Mouse (Mus musculus): ENCODE results near the gene Ly75.

Gene Ly75

DNA sequence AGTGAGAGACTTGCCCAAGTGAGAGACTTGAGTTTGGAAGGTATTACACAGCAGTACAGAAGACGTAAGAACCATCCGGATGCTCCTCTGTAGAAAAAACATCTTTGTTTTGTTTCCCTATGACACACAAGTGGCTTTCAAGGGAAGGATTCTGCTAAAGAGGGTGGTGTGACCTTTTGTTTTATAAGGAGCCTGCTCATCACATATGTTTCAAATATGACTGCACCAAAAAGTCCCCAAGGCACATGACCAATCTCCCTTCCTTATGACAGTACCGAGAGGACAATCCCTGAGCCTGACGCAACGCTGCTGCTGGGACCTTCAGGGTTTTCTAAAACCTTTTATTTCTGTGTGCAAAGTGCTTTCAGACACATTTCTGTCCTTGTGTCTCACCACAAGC lies 12.9 kb downstream of the Ly75 start:
- DNase-seq, result no peak

GRCm38 (mm10) chr2:60369454-60369853 lies 13.6 kb downstream of the Ly75 start:
- no peak for DNase-seq

DNA sequence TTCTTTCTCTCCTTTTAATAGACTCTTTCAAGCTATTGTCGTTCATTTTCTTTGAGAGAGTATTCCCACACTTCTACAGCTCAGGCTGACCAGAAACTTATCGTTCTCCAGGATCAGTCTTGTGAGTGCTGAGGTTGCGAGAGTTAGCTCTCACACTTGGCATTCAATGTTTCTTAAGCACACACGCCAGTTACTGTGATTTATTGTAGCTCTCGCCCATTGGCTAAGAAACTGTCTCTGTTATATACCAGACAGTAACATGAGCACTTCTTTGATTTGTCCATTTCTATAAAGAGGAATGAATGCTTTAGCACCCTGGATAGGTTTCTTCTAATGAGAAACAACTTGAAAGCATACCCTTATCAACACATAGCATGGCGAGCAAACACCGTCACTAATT lies 15.2 kb downstream of the Ly75 start:
- DNase-seq, result no peak

GRCm38 (mm10) chr2:60367204-60367603 lies 15.9 kb downstream of the Ly75 start:
- no peak for DNase-seq

GRCm38 (mm10) chr2:60365820-60366610 lies 17.1 kb downstream of the Ly75 start:
- no peak for DNase-seq

DNA sequence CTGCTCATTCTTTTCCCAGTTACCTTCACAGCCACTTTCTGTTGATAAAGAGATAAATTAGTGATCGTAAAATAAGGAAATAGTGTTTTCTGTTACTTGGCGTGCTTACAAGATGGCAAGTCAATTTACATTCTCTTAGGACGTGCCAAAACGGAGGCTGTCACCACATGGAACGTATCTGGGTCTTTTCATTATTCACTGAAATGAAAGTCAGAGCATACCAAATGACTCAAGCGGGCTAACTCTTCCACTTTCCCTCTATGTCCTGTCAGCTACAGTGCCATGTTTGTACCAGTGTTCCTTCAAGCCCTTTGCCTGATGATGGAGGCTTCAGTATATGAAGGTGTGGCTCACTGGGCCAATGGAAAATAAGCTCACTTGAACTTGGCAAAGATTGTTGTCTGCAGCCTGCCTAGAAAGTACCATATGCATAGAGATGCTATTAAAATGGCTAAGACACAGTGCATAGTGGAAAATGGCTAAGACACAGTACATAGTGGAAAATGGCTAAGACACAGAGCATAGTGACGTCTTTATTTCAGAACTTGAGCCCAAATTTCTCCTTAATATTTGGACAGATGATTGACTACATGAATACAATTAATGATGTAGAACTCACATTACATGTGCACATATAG lies 17.8 kb downstream of the Ly75 start:
- no peak for DNase-seq

DNA sequence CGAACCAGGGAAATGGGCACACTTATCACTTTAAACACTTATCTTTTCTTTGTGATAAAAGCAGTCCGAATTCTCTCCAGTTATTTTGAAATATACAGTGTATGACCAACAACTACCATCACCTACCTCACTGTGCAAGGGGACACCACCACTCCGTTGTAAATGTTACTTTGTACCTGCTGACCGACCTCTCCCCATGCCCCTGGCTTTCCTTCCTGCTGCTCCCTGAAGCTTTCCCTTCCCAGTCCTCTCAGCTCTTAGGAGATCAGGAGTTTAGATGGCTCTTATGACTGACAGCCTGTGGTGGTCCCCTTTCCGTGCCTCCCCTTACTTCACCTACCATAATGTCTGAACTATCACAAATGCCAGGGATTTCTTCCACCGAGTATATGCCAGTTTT lies 21.0 kb downstream of the Ly75 start:
- DNase-seq, result no peak

DNA sequence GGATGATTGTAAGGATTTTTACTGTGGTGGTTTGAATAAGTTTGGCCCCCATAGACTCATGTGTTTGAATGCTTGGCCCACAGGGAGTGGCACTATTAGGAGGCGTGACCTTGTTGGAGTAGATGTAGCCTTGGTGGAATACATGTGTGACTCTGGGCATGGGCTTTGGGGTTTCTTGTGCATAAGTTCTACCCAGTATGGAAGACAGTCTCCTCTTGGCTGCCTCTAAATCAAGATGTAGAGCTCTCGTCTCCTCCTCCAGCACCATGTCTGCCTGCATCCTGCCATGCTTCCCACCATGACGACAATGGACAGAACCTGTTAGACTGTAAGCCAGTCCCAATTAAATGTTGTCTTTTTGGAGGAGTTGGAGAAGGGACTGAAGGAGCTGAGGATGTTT lies 23.3 kb downstream of the Ly75 start:
- DNase-seq, result no peak

GRCm38 (mm10) chr2:60355388-60355683 lies 27.8 kb downstream of the Ly75 start:
- no peak for DNase-seq

- DNase-seq, result peak; percentile 30 to 45
Measured at GRCm38 (mm10) chr2:60354541-60355387, 28.3 kb downstream of the Ly75 start.

- no peak for DNase-seq
Measured at GRCm38 (mm10) chr2:60352296-60352695, 30.8 kb downstream of the Ly75 start.

GRCm38 (mm10) chr2:60351781-60352180 lies 31.3 kb downstream of the Ly75 start:
- no peak for DNase-seq

DNA sequence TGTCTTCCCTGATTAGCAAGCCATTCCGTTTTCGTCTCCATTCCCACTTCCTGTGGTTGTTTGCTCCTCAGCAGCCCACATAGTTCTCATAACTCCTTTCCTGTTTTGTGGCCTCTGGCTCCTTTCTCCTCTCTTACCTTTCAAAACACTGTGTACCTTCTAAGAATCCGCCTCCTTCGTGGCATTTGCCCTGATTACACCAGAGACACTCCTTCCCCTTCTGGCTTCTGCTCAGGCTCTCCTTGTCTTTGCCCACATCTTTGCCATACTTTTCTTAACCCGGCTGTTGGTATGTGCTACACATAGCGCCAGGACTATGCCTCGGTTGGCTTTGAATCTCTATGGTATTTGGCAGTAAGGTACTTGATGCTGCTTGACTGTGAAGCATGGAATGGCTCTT lies 35.2 kb downstream of the Ly75 start:
- DNase-seq, result no peak

GRCm38 (mm10) chr2:60346531-60346930 lies 36.6 kb downstream of the Ly75 start:
- DNase-seq, result no peak

DNA sequence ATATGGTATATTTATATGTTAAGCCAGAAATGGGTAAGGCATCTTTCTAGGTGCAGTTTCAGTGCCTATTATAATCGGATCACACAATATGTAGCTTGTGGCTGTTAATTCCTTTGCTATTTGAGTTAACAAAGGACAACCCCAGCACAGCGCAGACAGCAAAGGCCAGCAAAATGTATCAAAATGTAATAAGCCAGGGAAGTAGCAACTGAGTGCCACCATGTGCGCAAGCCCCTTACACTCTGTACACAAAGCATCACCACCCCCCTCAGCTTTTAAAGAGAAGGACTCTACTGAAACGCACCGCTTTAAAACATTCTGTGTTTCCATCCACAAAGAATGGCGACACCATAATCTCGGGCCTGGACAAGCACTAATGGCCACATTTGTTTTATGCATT lies 37.4 kb downstream of the Ly75 start:
- no peak for DNase-seq

DNA sequence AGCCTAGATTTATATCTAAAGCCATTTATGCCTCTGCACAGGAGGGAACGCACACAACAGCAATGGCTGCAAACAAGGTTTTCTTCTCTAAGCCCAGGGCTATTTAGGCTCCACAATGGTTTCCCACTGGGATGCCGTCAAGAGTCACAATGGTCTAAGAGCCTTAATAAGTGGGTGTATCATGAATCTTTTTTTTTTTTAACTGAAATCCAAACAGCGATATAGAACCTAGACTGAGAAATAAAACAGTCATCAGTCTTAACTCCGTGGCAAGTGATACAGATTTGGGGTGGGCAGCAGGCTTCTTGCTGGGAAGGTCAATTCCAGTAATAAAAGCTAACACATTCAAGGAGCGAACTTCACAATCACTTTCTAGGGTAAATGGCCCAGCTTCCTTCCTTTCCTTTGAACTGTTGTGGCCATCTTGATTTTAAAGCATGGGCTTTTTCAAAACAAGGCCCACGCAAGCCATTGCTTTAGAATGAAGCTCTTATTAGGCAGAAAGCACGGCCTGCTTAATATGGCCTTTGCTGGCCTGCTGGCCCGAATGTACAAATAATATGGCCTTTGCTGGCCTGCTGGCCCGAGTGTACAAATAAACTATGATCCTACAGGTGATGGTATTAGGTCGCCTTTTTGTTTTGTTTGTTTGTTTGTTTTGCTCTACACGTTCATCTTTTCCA lies 39.4 kb downstream of the Ly75 start:
- no peak for DNase-seq

- no peak for DNase-seq
Measured at GRCm38 (mm10) chr2:60342107-60342880, 40.8 kb downstream of the Ly75 start.

- DNase-seq, result no peak
Measured at GRCm38 (mm10) chr2:60337937-60338336, 45.2 kb downstream of the Ly75 start.

- no peak for DNase-seq
Measured at GRCm38 (mm10) chr2:60328641-60329040, 54.5 kb downstream of the Ly75 start.

DNA sequence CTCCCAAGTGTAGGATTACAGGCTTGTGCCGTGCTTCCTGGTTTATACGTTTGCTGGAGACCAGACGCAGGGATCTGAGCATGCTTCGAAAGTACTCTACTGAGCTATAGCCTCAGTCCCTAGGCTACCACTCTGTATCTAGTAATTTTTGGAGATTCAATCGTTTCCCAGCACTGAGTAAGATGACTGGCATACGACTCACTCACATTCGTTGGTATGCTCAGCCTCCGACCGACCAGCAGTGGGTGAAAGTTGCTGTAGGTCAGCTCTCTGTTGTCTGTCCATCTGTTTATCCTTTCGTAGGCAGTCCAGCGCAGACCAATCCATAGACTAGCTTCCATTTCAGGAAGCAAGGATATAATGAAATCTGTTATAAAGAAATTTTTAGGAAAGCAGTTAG lies 55.5 kb downstream of the Ly75 start:
- no peak for DNase-seq

DNA sequence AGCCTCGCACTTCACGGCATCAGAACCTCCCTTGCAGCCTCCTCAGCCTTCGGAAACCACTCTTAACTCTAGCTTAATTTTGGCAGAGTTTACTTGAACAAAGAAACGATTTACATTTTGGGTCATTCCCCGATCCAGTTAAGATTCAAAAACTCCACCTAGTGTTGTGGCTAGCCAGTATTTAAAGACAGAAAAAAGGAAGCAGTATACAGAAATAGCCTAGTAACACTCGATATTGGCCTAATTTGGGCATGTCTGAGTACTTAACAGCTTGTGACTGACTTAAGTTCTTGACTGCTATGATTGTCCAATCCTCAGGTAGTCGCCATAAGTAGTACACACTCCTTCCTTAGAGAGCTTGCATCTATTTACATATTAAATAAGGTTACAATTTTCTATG lies 56.2 kb downstream of the Ly75 start:
- DNase-seq, result no peak

DNA sequence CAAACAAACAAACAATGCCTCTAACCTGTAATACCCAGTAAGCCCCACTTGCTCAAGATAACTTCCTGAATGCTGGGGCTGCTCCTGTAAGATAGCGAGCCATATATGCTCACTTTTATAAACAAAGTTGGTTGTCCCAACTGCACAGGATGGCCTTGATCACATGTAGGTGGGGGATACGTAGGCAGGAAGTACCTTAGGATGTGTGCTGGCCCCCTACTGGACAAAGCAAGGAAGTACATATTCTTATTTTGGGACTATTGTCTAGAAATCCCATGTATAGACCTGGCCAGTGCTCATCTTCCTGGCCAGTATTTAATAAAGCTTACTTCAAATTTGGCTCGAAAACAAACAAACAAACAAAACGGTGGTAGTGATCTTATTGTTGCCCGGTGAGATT lies 59.7 kb downstream of the Ly75 start:
- DNase-seq, result no peak
